Mouse (Mus musculus) neural tube, embryonic 15.5 days (tissue): ENCODE results near the gene Arhgap15. TPM values are rescaled to one million over a fixed set of nuclear protein-coding genes. Genes with fewer than 3 reads are reported as not detected.

Experiments
- ATAC-seq: fragments of 200-750 bp; cut with Nextera tagmentation; 2 replicates; pipeline ENCODE4 v1.8.0; 2017; ENCODE audit warnings: mild to moderate bottlenecking, moderate TSS enrichment, moderate library complexity; ENCODE audit not compliant: low FRiP score
- H3K27ac ChIP-seq: fragments of 300-500 bp; sonication (generic); replicated peaks from 2 replicates; pipeline ENCODE4 v1.5.1; 2015; ENCODE audit warnings: mild to moderate bottlenecking, inconsistent platforms
- H3K27me3 ChIP-seq: fragments of 300-500 bp; sonication (generic); replicated peaks from 2 replicates; pipeline ENCODE4 v1.6.1; 2015; ENCODE audit warnings: inconsistent platforms
- H3K36me3 ChIP-seq: fragments of 300-500 bp; sonication (generic); 2 replicates; pipeline ENCODE4 v1.6.1; 2015; ENCODE audit warnings: inconsistent platforms
- H3K4me1 ChIP-seq: fragments of 300-500 bp; sonication (generic); 2 replicates; pipeline ENCODE4 v1.6.1; 2015; ENCODE audit warnings: inconsistent platforms
- H3K4me2 ChIP-seq: fragments of 300-500 bp; sonication (generic); 2 replicates; pipeline ENCODE4 v1.6.1; 2015; ENCODE audit warnings: inconsistent platforms, mild to moderate bottlenecking, moderate library complexity
- H3K4me3 ChIP-seq: fragments of 300-500 bp; sonication (generic); replicated peaks from 2 replicates; pipeline ENCODE4 v1.5.1; 2015; ENCODE audit warnings: mild to moderate bottlenecking, inconsistent platforms
- H3K9ac ChIP-seq: fragments of 300-500 bp; sonication (generic); replicated peaks from 2 replicates; pipeline ENCODE4 v1.6.1; 2015; ENCODE audit warnings: mild to moderate bottlenecking, inconsistent platforms
- H3K9me3 ChIP-seq: fragments of 300-500 bp; sonication (generic); replicated peaks from 2 replicates; pipeline ENCODE4 v1.6.1; 2016; ENCODE audit warnings: inconsistent platforms
- WGBS: fragments of 180-500 bp; shearing (Covaris S2); methylation state at CpG from one replicate; pipeline ENCODE4 v1.1.7; 2015; ENCODE audit warnings: mixed read lengths; 5-methylcytosine and 5-hydroxymethylcytosine counted together
- polyA plus RNA-seq: library from polyadenylated mRNA; unstranded; fragments of >200 nt; fragmentation: Nextera tagmentation; extraction: Ambion mirVana; gene quantifications from 2 replicates; pipeline ENCODE4 v1.2.1, GENCODE M21; 2015

Arhgap15 gene
- polyA plus RNA-seq, 1 experiment from 2014 or later, result 3.0 TPM

GRCm38 (mm10) chr2:43815896-43816787 is 67.5 kb downstream of the Arhgap15 start:
- no peak for ATAC-seq
- WGBS, result 78% methylated on average over 12 of the region's 12 CpGs
- Histone ChIP-seq H3K4me2 (no peak overlapping the region), H3K9ac (no peak overlapping the region), H3K4me1 (no peaks in the 10 kb centered on the region), H3K4me3 (no peak overlapping the region), H3K27ac (no peak overlapping the region), H3K36me3 (no peaks in the 10 kb centered on the region), H3K9me3 (no peaks in the 10 kb centered on the region), H3K27me3 (no peaks in the 10 kb centered on the region)

- no peak overlapping the region for H3K9ac ChIP-seq
- H3K27ac ChIP-seq, result no peak overlapping the region
- H3K4me1 ChIP-seq, result no peaks in the 10 kb centered on the region
- no peak overlapping the region for H3K4me3 ChIP-seq
- no peak overlapping the region for H3K4me2 ChIP-seq
- H3K27me3 ChIP-seq, result no peaks in the 10 kb centered on the region
- H3K9me3 ChIP-seq, result no peaks in the 10 kb centered on the region
- 79% methylated on average over 8 of the region's 8 CpGs for WGBS
- no peaks in the 10 kb centered on the region for H3K36me3 ChIP-seq
- 0 out of 2 replicates have a peak, but pooled peaks have one; percentile 57 for ATAC-seq
Measured at GRCm38 (mm10) chr2:43816788-43817581, 68.4 kb downstream of the Arhgap15 start.

GRCm38 (mm10) chr2:43835931-43836330 is 87.3 kb downstream of the Arhgap15 start:
- H3K27me3 ChIP-seq, result no peaks in the 10 kb centered on the region
- H3K4me3 ChIP-seq, result no peak overlapping the region
- no peaks in the 10 kb centered on the region for H3K36me3 ChIP-seq
- H3K9ac ChIP-seq, result no peak overlapping the region
- no peak for ATAC-seq
- no peaks in the 10 kb centered on the region for H3K9me3 ChIP-seq
- no peak overlapping the region for H3K27ac ChIP-seq
- no peak overlapping the region for H3K4me2 ChIP-seq
- H3K4me1 ChIP-seq, result no peaks in the 10 kb centered on the region
- 89% methylated on average over 5 of the region's 5 CpGs for WGBS

GRCm38 (mm10) chr2:43841644-43842043 is 93.0 kb downstream of the Arhgap15 start:
- Histone ChIP-seq H3K4me1 (no peaks in the 10 kb centered on the region), H3K27me3 (no peaks in the 10 kb centered on the region), H3K4me3 (no peak overlapping the region), H3K9me3 (no peaks in the 10 kb centered on the region), H3K4me2 (no peak overlapping the region), H3K36me3 (no peaks in the 10 kb centered on the region), H3K27ac (no peak overlapping the region), H3K9ac (no peak overlapping the region)
- ATAC-seq, result no peak
- 71% methylated on average over 5 of the region's 5 CpGs for WGBS

- Histone ChIP-seq H3K9ac (no peak overlapping the region), H3K27ac (no peak overlapping the region), H3K9me3 (no peaks in the 10 kb centered on the region), H3K27me3 (no peaks in the 10 kb centered on the region), H3K4me3 (no peak overlapping the region), H3K4me1 (no peaks in the 10 kb centered on the region), H3K4me2 (no peak overlapping the region), H3K36me3 (no peaks in the 10 kb centered on the region)
- 63% methylated on average over 3 of the region's 3 CpGs for WGBS
- no peak for ATAC-seq
Measured at GRCm38 (mm10) chr2:43851195-43851594, 102.6 kb downstream of the Arhgap15 start.

GRCm38 (mm10) chr2:43862709-43863108 is 114.1 kb downstream of the Arhgap15 start:
- Histone ChIP-seq H3K4me1 (no peaks in the 10 kb centered on the region), H3K4me2 (no peak overlapping the region), H3K27ac (no peak overlapping the region), H3K27me3 (no peaks in the 10 kb centered on the region), H3K9me3 (no peaks in the 10 kb centered on the region), H3K36me3 (no peaks in the 10 kb centered on the region), H3K4me3 (no peak overlapping the region), H3K9ac (no peak overlapping the region)
- ATAC-seq, result no peak
- 92% methylated on average over 5 of the region's 5 CpGs for WGBS

- no peaks in the 10 kb centered on the region for H3K27me3 ChIP-seq
- WGBS, result 27% methylated on average over 7 of the region's 7 CpGs
- peak; percentile 89 for ATAC-seq
- H3K4me1 ChIP-seq, result no peaks in the 10 kb centered on the region
- H3K4me3 ChIP-seq, result no peak overlapping the region
- H3K27ac ChIP-seq, result no peak overlapping the region
- no peaks in the 10 kb centered on the region for H3K9me3 ChIP-seq
- no peaks in the 10 kb centered on the region for H3K36me3 ChIP-seq
- H3K4me2 ChIP-seq, result no peak overlapping the region
- H3K9ac ChIP-seq, result no peak overlapping the region
Measured at GRCm38 (mm10) chr2:43902403-43902973, 153.9 kb downstream of the Arhgap15 start.

GRCm38 (mm10) chr2:43907496-43907895 is 158.9 kb downstream of the Arhgap15 start:
- ATAC-seq, result no peak
- no peaks in the 10 kb centered on the region for H3K9me3 ChIP-seq
- no peak overlapping the region for H3K4me2 ChIP-seq
- H3K27ac ChIP-seq, result no peak overlapping the region
- H3K4me1 ChIP-seq, result no peaks in the 10 kb centered on the region
- no peaks in the 10 kb centered on the region for H3K27me3 ChIP-seq
- no peak overlapping the region for H3K4me3 ChIP-seq
- H3K9ac ChIP-seq, result no peak overlapping the region
- WGBS, result 93% methylated on average over 5 of the region's 5 CpGs
- no peaks in the 10 kb centered on the region for H3K36me3 ChIP-seq

- Histone ChIP-seq H3K4me1 (no peaks in the 10 kb centered on the region), H3K9me3 (no peaks in the 10 kb centered on the region), H3K9ac (no peak overlapping the region), H3K27ac (no peak overlapping the region), H3K4me3 (no peak overlapping the region), H3K27me3 (no peaks in the 10 kb centered on the region), H3K36me3 (no peaks in the 10 kb centered on the region), H3K4me2 (no peak overlapping the region)
- 90% methylated on average over 6 of the region's 6 CpGs for WGBS
- ATAC-seq, result no peak
Measured at GRCm38 (mm10) chr2:43914104-43914503, 165.5 kb downstream of the Arhgap15 start.

- ATAC-seq, result no peak
- Histone ChIP-seq H3K36me3 (no peaks in the 10 kb centered on the region), H3K4me3 (no peak overlapping the region), H3K27me3 (no peaks in the 10 kb centered on the region), H3K4me1 (no peaks in the 10 kb centered on the region), H3K4me2 (no peak overlapping the region), H3K27ac (no peak overlapping the region), H3K9ac (no peak overlapping the region), H3K9me3 (no peaks in the 10 kb centered on the region)
- 91% methylated on average over 5 of the region's 5 CpGs for WGBS
Measured at GRCm38 (mm10) chr2:43923863-43924340, 175.3 kb downstream of the Arhgap15 start.

GRCm38 (mm10) chr2:43931687-43932086 is 183.1 kb downstream of the Arhgap15 start:
- 92% methylated on average over 3 of the region's 3 CpGs for WGBS
- no peak overlapping the region for H3K9ac ChIP-seq

More at GRCm38 (mm10) chr2:43931687-43932086, 183.1 kb downstream of the Arhgap15 start:
- Histone ChIP-seq H3K4me3 (no peak overlapping the region), H3K4me1 (no peaks in the 10 kb centered on the region), H3K4me2 (no peak overlapping the region), H3K27me3 (no peaks in the 10 kb centered on the region), H3K9me3 (no peaks in the 10 kb centered on the region), H3K27ac (no peak overlapping the region), H3K36me3 (no peaks in the 10 kb centered on the region)
- no peak for ATAC-seq
